Mouse (Mus musculus) forebrain, postnatal 0 days (tissue): ENCODE measurements around the gene Hoxb3. TPM values are rescaled to one million over a fixed set of nuclear protein-coding genes. Genes with fewer than 3 reads are reported as not detected.

Experiments used
- ATAC-seq: fragments of 200-750 bp; cut with Nextera tagmentation; 2 replicates; pipeline ENCODE4 v1.8.0; 2017; ENCODE audit warnings: mild to moderate bottlenecking, moderate library complexity
- DNase-seq: peaks from one replicate; pipeline ENCODE4 v3.0.0-alpha.2; 2015
- H3K27ac ChIP-seq: fragments of 300-500 bp; sonication (generic); 2 replicates; pipeline ENCODE4 v1.5.1; 2014; ENCODE audit warnings: low read depth, mild to moderate bottlenecking, antibody characterized with exemption, low read length, moderate library complexity, mixed read lengths
- H3K27me3 ChIP-seq: fragments of 300-500 bp; sonication (generic); 2 replicates; pipeline ENCODE4 v1.6.1; 2014; ENCODE audit warnings: mild to moderate bottlenecking, low read length, mixed read lengths; ENCODE audit not compliant: insufficient read depth
- H3K36me3 ChIP-seq: fragments of 300-500 bp; sonication (generic); 2 replicates; pipeline ENCODE4 v1.6.1; 2014; ENCODE audit warnings: mild to moderate bottlenecking, moderate library complexity; ENCODE audit not compliant: insufficient read depth
- H3K4me1 ChIP-seq: fragments of 300-500 bp; sonication (generic); 2 replicates; pipeline ENCODE4 v1.6.1; 2014; ENCODE audit warnings: antibody characterized with exemption; ENCODE audit not compliant: insufficient read depth
- H3K4me2 ChIP-seq: fragments of 300-500 bp; sonication (generic); 2 replicates; pipeline ENCODE4 v1.6.1; 2014; ENCODE audit warnings: low read depth, mild to moderate bottlenecking, moderate library complexity
- H3K4me3 ChIP-seq: fragments of 300-500 bp; sonication (generic); 2 replicates; pipeline ENCODE4 v1.5.1; 2014; ENCODE audit warnings: low read depth, low read length, mixed read lengths
- H3K9ac ChIP-seq: fragments of 300-500 bp; sonication (generic); 2 replicates; pipeline ENCODE4 v1.6.1; 2014; ENCODE audit warnings: mild to moderate bottlenecking
- H3K9me3 ChIP-seq: fragments of 300-500 bp; sonication (generic); 2 replicates; pipeline ENCODE4 v1.6.1; 2016; ENCODE audit warnings: low read length
- CTCF ChIP-seq: sonication (generic); IDR thresholded peaks from 2 replicates; pipeline ENCODE4 v1.5.1; 2016; ENCODE audit warnings: antibody characterized with exemption, control low read depth, low read depth
- WGBS: fragments of 180-500 bp; shearing (Covaris S2); extraction: QIAGEN DNeasy Blood & Tissue Kit; methylation state at CpG from one replicate; pipeline ENCODE4 v1.1.7; 2014; 5-methylcytosine and 5-hydroxymethylcytosine counted together
- polyA plus RNA-seq: library from polyadenylated mRNA; unstranded; fragments of >200 nt; fragmentation: Nextera tagmentation; extraction: Ambion mirVana; gene quantifications from 2 replicates; pipeline ENCODE4 v1.2.1, GENCODE M21; 2015
- total RNA-seq: library from RNA; depleted of rRNA; stranded (reverse); fragments of >200 nt; gene quantifications from 2 replicates; pipeline ENCODE4 v1.2.3, GENCODE M21; 2014

Gene Hoxb3
- total and polyA plus RNA-seq, 2 experiments from 2014 or later, result not detected

DNA sequence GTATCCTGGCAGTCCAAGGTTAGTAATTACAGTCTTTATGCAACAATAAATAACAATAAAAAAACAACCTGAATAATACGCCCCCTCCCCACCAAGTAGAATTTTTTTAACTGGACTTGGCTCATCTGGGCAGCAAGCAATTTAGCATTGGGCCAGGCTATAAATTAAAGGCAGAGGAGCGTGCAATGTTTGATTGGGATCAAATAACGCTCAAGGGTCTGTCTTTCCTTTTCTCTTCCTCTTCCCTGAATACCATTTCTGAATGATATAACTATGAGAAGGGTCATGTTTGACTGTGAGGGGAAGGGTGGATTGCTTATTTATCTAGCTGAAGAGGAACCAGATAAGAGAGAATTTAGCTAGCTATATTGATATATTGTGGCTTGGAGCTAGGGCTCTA is 25.9 kb downstream of the Hoxb3 start:
- no peak for TF ChIP-seq CTCF
- DNase-seq (no peak), ATAC-seq (no peak)
- no peaks in the 10 kb centered on the region for H3K9me3 ChIP-seq
- H3K9ac ChIP-seq, result no peak overlapping the region
- H3K4me2 ChIP-seq, result no peak overlapping the region
- WGBS, result 15% methylated on average over 3 of the region's 3 CpGs
- no peaks in the 10 kb centered on the region for H3K36me3 ChIP-seq
- no peaks in the 10 kb centered on the region for H3K4me1 ChIP-seq
- H3K4me3 ChIP-seq, result no peak overlapping the region
- H3K27me3 ChIP-seq, result peaks cover 95% of the 10 kb centered on the region
- no peak overlapping the region for H3K27ac ChIP-seq

- Histone ChIP-seq H3K9ac (no peak overlapping the region), H3K36me3 (no peaks in the 10 kb centered on the region), H3K4me2 (no peak overlapping the region), H3K27ac (no peak overlapping the region), H3K4me1 (no peaks in the 10 kb centered on the region), H3K27me3 (peaks cover 94% of the 10 kb centered on the region), H3K9me3 (no peaks in the 10 kb centered on the region), H3K4me3 (no peak overlapping the region)
- ATAC-seq (no peak), DNase-seq (no peak)
- no peak for TF ChIP-seq CTCF
- WGBS, result 2% methylated on average over 13 of the region's 14 CpGs
Measured at GRCm38 (mm10) chr11:96349491-96350340, 26.6 kb downstream of the Hoxb3 start.

GRCm38 (mm10) chr11:96350341-96350624 is 27.2 kb downstream of the Hoxb3 start, which contains the start of gene Hoxb2:
Hoxb2 (plus strand) TSS chr11:96350525.
- Histone ChIP-seq H3K4me3 (no peak within 1 kb of the TSS), H3K27me3 (peaks cover 94% of the 10 kb centered on the region), H3K36me3 (no peaks in the 10 kb centered on the region), H3K4me1 (no peaks in the 10 kb centered on the region), H3K4me2 (no peak within 1 kb of the TSS), H3K9me3 (no peaks in the 10 kb centered on the region), H3K27ac (no peak within 1 kb of the TSS), H3K9ac (no peak within 1 kb of the TSS)
- ATAC-seq (no peak), DNase-seq (no peak)
- 9% methylated on average over 2 of the region's 2 CpGs for WGBS
- no peak for TF ChIP-seq CTCF

DNA sequence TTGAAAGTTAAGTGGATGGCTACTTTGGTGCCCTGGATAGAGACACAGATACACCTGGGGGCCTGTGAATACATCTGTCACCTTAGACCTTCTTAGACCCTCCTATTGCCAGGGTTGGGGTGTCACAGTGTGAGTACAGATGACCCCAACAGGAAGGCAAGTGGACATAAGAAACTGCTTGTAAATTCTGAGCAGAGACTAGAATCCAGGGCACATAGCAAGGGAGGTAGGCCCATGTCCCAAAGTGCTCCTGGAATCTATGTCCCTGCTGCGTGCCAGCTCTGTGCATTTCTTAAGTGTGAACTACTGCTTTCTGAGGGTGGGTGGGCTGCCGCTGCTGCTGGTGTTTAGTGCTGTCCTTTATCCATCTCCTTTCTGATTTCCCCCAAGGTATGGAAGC is 27.7 kb downstream of the Hoxb3 start:
- no peak overlapping the region for H3K9ac ChIP-seq
- no peak overlapping the region for H3K4me2 ChIP-seq
- no peak for ATAC-seq
- peaks cover 92% of the 10 kb centered on the region for H3K27me3 ChIP-seq
- no peak overlapping the region for H3K27ac ChIP-seq
- H3K4me3 ChIP-seq, result no peak overlapping the region
- H3K9me3 ChIP-seq, result no peaks in the 10 kb centered on the region
- H3K36me3 ChIP-seq, result no peaks in the 10 kb centered on the region
- DNase-seq, result no peak
- no peaks in the 10 kb centered on the region for H3K4me1 ChIP-seq
- TF ChIP-seq CTCF, result no peak
- WGBS, result 6% methylated on average over 2 of the region's 2 CpGs

DNA sequence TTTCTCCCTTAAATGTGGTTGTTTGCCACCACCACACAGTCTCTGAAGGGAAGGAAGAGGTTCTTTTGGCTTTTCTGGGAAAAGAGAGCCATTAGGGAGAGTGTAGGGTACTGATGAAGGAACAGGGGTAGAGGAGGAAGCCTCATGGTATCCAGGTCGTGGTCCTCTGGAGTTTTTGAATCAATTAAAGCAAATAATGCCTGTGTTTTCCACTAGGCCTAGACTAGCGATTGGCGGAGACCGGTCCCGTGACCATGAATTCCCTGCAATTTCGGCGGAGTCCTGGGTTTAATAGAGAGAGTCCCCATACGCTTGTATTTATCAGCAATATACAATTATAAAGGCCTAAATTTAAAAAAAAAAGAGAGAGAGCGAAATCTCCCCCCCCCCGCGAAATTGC is 28.2 kb downstream of the Hoxb3 start:
- Histone ChIP-seq H3K9ac (no peak overlapping the region), H3K27me3 (peaks cover 92% of the 10 kb centered on the region), H3K4me3 (no peak overlapping the region), H3K36me3 (no peaks in the 10 kb centered on the region), H3K4me2 (no peak overlapping the region), H3K4me1 (no peaks in the 10 kb centered on the region), H3K27ac (no peak overlapping the region), H3K9me3 (no peaks in the 10 kb centered on the region)
- no peak for TF ChIP-seq CTCF
- DNase-seq, result no peak
- no peak for ATAC-seq
- WGBS, result 3% methylated on average over 11 of the region's 11 CpGs

- no peak overlapping the region for H3K9ac ChIP-seq
- no peak for ATAC-seq
- H3K27me3 ChIP-seq, result peaks cover 92% of the 10 kb centered on the region
- no peak for TF ChIP-seq CTCF
- WGBS, result 4% methylated on average over 22 of the region's 22 CpGs
- H3K36me3 ChIP-seq, result no peaks in the 10 kb centered on the region
- no peaks in the 10 kb centered on the region for H3K4me1 ChIP-seq
- H3K4me2 ChIP-seq, result no peak overlapping the region
- H3K27ac ChIP-seq, result no peak overlapping the region
- H3K9me3 ChIP-seq, result no peaks in the 10 kb centered on the region
- no peak for DNase-seq
- no peak overlapping the region for H3K4me3 ChIP-seq
Measured at GRCm38 (mm10) chr11:96351831-96352230, 28.7 kb downstream of the Hoxb3 start.

DNA sequence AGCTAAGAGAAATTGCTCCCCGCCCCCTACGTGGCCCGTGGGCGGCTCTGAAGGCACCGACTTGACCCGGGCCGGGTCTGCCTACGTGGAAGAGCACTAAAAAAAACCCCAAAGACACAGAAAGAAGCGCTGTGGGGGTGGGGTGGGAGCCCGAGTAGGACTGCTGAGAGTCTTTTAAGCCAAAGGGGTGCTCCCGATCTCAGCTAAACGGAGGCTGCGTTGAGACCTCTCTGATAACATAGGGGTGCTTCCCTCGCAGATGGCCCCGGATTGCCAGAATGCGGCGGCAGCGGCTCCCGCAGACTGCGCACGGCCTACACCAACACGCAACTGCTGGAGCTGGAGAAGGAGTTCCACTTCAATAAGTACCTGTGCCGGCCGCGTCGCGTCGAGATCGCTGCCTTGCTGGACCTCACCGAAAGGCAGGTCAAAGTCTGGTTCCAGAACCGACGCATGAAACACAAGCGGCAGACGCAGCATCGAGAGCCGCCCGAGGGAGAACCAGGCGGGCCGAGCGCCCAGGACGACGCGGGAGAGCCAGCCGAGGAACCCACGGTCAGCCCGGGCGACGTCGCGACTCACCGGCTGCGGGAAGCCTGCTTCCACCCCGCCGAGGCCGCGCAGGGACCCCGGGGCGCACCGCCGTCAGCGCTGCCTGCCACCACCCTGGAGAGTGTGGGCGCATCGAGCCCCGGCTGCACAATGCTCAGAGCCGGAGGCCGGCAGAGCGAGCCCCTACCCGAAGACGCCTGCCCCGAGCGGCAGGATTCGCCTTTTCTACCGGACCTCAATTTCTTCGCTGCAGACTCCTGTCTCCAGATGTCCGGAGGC is 29.8 kb downstream of the Hoxb3 start:
- H3K36me3 ChIP-seq, result no peaks in the 10 kb centered on the region
- no peak overlapping the region for H3K4me3 ChIP-seq
- ATAC-seq, result no peak
- no peak overlapping the region for H3K9ac ChIP-seq
- no peak for DNase-seq
- no peaks in the 10 kb centered on the region for H3K9me3 ChIP-seq
- under 1% methylated on average over 75 of the region's 75 CpGs for WGBS
- H3K27ac ChIP-seq, result no peak overlapping the region
- H3K4me1 ChIP-seq, result no peaks in the 10 kb centered on the region
- H3K4me2 ChIP-seq, result no peak overlapping the region
- peaks cover 94% of the 10 kb centered on the region for H3K27me3 ChIP-seq
- TF ChIP-seq CTCF, result no peak
